Mouse (Mus musculus) thymus, postnatal 36 days (tissue): ENCODE data around the gene BC051019.

Source experiments
- DNase-seq, 2 experiments: peaks; one replicate each; pipeline ENCODE4 v3.0.0; 2022; ENCODE audit warnings: mixed read lengths in 2 of 2

The BC051019 gene

DNA sequence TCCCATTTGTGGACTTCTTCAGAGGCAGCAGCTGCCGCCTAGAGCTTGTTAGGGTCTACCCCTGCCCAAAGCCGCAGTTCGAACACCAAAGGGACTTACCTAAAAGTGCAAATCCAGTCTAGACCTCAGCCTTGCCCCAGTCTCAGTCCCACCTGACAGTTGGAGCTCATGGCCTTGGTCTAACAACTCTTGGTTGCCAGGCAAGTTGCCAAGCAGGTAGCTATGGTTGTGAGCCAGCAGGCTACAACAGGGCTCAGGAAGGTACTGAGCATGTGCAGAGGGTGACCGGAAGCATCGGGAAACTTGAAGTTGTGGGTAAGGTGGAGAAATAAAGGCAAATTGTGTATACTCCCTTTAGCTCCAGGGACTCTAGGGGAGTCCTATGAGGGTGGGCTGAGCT lies at the start of gene BC051019:
Gene BC051019, minus strand, starts transcription at position 154 of the 400 bp plus-strand sequence.
- no peak for DNase-seq

DNA sequence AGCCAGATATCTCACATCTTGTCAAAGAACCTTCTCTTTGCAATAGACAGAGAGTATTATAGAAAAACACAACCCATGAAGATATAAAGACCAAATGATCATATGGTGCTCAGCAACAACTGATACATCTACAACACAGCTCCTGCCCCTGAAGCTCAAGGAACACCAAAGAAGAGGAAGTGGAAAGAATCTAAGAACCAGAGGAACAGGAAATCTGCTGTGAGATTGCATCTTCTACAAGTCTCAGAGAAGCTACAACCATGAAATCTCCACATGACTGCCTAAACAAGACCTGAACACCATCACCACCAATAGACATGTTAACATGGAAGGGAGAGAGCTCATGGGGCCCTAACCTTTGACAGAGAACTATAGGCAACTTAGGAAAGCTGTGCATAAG lies 48.6 kb upstream of the BC051019 start:
- no peak for DNase-seq

DNA sequence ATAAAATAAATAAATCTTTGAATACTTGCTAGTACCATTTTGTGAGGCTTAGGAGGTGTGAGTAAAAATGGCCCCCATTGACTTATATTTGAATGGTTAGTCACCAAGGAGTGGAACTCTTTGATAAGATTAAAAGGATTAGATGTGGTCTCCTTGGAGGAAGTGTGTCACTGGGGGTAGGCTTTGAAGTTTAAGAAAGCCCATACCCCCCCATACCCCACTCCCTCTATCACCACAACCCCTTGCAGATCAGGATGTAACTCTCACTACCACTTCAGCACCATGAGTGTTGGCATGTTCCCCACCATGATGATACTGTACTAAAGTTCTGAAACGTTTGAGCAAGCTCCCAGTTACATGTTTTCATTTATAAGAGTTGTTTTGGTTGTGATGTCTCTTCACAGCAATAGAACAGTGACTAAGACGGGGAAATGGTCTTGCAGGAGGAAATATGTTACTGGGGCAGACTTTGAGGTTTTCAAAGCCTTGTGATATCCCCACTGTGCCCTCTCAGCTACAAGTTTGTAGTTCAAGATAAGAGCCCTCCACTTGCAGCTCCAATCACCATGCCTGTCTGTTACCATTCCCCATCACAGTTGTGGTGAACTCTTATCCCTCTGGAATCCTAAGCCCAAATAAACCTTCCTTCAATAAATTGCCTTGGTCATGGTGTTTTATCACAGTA lies 45.2 kb upstream of the BC051019 start:
- DNase-seq: no peak

DNA sequence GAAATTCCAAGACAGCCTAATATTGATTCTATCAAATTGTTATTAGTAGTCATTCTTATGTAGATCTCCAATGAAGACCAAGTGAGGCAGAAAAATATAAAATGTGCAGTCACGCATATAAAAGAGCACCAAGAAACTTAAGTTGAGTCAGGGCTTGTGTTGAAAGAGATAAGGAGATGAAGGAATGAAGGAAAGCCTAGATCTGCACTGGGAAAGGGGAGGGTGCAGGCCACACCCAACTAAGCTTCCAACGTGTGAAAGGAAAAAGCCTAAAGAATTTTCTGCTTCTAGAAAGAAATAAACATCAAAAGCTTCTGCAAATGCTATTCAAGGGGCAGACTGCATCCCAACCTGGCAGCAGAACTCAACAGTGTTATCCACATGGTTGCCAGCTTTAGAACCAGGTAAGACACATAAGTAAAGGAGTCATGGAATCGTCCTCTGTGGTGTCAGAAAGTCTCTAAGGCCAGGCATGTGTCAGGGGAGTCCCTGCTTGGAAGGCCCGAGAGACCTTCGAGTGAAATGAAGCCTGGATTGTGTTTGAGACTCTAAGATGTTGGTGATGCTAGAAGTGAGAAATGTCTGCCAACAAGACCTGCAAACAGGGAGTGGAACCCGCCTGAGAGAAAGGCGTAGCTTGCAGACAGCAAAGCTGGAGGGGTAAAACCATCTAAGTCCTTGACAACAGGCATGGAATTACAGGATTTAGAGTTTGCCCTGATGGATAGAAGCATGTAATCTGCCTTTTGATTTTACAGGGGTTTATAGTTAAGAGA lies 44.1 kb upstream of the BC051019 start:
- DNase-seq: no peak

DNA sequence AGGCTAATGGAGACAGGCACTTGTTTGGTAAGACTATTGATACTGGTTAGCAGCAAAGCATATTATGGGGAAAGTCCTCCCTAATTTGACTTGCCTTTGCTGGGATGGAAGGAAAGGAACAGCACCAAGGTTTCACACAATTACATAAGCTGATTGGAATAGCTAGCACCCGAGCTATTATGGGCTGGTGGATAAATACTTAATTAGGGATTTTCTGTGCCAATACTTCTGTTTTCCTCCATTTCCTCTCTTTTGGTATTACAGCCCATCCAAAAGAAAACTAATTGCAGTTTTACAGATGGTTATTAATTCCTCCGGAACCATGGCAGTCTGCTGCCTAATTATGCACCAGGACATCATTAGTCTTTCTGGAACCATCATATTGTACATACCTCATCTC lies 40.4 kb upstream of the BC051019 start:
- no peak for DNase-seq

DNA sequence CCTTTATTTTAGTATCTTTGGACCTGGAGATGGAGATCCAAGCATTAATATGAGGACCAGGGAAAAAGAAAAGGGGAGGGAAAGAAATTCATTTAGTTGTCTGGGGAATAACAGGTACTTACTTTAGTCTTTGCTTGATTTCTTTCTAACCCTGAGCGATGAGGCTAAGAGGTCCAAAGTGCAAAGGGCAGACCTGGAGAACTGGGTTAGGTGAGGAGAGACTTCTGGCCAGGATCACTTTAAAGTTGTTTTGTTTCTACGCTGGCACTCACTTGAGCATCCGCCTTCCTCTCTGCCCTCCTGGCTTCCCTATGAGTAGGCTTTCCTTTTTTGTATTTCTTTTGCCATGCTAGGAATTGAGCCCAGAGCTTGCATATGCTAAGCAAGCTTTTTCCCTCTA lies 32.6 kb upstream of the BC051019 start:
- no peak for DNase-seq

DNA sequence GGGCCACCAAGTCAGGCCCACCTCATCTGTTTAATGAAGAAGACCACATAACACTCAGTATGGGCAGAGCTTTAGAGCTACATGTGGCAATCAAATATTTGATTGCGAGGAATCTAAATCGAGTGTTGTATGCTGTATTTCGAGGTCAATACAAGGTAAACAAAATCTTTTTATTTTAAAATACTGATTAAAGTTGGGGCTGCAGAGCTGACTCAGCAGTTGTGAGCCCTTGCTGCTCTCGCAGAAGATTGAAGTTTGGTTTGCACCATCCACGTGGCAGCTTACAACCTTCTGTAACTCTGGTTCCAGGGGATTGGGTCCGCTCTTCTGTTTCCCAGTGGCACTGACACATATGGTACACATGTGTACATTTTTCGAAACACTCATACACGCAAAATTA lies 30.4 kb upstream of the BC051019 start:
- DNase-seq: no peak

DNA sequence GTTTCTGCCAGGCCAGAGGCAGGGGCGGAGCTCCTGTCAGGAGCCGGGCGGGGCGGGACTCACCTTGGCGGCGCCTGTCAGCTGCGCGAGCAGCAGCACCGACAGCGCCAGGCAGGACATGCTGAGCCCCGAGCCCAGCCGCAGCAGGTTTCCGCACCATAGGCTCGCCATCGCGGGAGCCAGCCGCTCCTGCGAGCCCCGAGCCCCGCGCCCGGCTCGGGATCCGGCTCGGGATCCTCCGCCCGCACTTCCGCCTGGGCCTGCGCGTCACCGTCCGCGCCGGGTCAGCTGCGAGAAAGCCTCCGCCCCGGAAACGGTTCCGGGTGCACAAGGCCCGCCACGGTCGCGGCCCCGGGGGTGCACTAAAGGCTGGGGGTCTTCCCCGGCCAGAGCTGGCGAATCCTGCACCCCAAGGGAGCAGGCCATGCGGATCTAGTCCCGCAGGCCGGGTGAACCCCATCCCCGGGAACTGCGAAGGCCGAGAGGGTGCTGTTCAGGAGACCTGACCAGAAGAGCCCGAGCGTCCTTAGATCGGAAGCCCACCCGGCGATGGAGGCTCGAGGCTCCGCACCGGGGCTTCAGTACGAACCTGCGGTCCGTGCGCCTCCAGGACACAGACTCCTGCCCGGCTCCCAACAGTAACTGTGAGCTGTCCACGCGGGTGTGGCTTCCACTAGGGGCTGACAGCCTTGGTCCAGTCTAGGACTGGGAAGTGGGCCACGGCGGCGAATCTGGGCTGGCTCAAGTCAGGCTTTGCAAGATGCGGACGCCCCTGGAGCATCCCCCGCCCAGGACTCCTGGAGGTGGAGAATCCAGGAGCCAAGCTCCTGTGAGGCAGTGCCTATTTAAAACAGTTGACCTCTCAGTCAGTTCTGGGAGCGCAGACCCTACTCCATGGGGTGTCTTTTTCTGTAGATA lies 28.6 kb upstream of the BC051019 start, which contains the start of gene Tmem9b:
Gene Tmem9b, minus strand, starts transcription at position 868 of the 918 bp plus-strand sequence.
- peak; percentile 81 to 85 for DNase-seq

DNA sequence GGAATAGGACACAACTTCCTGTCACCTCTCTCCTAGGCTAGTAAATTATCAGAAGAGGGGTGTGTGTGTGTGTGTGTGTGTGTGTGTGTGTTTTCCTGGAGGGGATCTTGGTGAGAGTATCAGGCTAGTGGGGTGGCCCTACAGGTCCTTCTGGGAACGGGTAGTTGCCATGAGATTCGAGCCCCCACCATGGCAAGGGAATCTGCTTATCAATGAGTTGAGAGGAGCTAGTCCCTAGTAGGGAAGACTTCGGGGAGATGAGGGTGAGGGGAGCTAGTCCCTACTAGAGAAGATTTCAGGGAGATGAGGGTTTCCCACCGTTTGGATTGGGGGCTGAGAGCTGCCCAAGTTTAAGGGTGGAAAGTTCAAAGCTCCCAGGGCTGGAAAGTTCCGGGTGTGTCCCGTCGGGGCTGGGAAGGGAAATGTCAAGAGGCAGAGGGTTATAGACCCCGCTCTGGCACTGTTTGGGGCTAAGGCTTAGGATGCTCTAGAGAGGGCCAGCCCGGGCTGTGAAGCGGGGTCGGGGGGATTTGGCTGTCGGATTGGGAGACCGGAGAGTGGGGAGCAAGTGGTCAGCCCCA lies 27.9 kb upstream of the BC051019 start:
- peak in 1 of 2 experiments; percentile 11 for DNase-seq

DNA sequence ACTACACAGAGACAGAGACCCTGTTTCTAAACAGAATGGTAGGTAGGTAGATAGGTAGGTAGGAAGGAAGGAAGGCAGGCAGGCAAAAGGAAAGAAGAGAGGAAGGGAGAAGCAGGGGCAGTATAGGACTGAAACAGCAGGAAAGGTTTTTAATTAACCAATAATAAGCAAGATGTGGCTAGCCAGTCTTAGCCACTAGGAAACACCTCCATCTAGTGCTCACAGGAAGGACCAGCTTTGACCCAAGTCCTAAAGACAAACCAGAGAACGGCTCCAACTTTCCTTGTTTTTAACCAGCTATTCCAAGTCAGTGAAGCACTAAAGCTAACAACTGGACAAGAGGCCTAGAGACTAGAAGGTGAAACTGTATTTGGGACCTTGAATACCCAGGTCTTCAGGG lies 24.1 kb upstream of the BC051019 start:
- DNase-seq: no peak

DNA sequence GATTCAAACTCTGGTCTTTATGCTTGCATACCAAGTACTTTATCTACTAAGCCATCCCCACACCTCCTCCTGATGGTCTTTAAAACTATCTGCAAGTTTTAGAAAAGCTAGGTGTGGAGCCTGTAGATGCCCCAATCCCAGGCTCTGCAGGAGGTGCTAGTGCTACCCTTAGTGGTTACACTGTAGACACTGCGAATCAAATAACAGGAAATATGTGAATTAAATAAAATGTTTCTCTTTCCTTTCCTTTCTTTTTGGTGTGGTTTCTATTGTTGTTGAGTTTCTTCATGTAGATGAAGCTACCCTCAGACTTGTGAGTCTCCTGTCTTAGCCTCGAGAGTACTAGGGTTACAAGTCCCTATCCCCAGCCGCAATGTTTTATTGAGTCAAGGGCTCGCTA lies 18.1 kb upstream of the BC051019 start:
- no peak for DNase-seq

DNA sequence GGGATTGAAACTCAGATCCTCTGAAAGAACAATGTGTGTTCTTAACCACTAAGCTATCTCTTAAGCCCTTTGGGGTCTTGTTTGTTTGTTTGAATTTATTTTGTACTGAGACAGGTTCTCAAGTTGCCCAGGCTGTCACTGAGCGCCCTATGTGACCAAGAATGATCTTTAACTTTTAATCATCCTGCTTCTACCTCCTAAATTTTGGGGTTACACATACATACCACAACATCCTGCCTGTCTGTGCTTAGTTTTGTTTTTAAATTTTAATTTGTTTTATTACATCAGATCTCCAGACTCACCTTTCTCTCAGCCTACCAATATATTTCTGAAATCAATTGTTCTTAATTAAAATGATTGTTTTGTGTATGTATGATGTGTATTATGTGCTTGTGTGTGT lies 17.4 kb upstream of the BC051019 start:
- DNase-seq: no peak

DNA sequence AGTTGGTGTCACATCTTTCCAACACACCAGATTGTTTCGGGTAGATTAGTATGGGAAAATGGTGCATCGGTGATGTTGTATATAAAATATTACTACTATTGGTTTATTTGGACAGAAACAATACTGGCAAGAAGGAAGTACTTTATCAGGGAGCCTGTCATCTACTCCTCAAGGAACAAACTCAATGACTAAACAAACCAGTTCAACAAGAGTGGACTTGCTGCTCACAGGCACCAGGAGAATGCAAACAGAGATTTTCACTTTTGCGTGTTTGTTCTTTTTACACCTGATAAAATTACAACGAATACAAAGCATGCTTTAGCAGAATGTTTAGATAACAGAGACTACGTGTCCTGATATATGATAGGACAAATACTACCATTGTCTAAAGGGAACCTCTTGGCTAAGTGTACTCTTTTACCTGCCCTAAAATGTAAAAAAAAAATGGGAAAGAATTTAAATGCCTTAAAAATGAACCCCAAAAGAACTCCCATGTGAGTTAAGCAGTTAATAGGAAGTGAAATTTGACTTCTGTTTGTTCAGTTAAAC lies 16.2 kb upstream of the BC051019 start:
- no peak for DNase-seq

DNA sequence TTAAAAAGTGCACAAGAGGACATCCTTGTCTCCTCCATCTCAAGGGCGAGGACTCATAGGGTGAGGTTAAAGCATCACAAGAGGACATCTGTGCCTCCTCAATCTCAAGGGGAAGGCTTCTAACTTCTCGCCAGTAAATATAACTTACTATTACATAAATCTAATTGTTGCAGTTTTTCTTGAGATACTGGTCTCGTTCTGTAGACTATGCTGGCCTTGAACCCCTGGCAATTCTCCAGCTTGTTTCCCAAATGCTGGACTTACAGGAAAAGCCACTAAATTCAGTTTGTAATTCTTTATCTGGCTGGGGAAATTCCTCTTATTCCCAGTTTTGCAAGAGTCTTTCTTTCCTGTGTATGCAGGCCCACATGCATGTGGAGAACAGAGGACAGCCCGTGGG lies 11.2 kb upstream of the BC051019 start:
- DNase-seq: no peak

DNA sequence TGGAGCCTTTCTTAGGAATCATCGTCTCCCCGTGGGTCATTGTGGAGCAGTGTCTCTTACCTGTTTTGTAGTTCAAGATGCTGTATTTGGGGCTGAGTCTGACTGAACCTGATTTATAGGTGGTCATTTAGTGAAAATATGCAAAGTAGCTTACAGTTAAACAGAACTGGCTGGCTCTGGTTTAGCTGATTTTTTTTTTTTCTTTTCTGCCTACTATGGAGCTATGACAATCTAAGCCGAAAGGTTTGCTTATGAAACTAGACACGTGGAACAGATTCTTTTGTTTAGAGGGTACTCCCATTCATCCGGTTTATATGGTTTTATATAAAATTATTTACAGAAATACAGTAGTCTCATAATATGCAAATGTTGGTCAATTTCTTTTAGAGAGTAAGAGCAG lies 8.0 kb upstream of the BC051019 start, which contains the start of gene Ascl3:
Gene Ascl3, minus strand, starts transcription at position 101 of the 400 bp plus-strand sequence.
- DNase-seq: no peak

DNA sequence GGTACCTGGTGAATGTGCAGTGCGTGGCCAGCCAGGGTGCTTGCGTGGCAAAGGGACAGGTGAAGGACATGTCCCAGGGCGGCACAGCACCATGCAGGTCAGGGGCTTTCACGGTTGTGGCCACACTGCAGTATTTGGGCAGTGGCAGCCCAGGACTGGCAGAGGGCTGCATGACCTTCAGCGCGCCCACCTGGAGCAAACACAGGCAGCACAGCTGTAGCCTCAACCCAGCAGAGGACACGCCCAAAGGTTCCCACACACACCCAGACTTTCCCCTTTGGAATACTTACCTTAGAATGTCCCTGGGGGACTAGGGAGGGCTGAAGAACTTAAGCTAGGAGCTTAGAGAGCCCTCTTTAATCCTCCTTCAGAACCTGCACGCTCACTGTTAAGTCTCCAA lies 536 bp downstream of the BC051019 start:
- DNase-seq: no peak

DNA sequence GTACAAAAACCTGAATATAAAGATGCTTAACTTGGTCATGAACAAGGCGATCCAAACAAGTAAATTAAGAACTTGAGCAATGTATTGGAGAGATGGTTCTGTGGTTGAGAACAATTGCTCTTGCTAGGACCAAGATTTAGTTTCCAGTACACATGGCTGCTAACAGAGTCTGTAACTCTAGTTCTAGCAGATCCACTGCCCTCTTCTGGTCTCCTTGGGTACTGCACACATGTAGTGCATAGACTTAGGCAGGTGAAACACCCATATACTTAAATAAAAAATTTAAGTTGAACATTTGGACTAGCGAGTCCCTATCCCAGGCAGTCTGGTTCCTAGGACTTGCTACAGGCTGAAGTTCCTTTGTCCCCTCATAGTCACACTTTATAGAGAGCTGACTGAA lies 1.0 kb downstream of the BC051019 start:
- DNase-seq: no peak

DNA sequence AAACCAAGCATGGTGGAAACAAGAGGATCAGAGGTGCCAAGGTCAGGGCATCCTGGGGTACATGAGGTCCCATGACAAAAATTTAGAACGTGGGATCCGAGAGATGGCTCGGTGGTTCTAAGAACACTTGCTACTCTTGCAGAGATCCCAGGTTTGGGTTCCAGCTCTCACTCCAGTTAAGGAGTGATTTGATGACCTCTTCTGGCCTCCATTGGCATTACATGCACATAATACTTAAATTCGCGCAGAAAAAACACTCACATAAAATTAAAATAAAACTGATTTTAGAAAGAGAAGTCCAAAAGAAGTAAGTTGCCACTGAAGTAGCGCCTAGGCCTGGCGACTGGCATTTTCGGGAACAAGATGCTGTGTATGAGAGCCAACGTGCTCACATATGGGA lies 4.4 kb downstream of the BC051019 start:
- DNase-seq: no peak

DNA sequence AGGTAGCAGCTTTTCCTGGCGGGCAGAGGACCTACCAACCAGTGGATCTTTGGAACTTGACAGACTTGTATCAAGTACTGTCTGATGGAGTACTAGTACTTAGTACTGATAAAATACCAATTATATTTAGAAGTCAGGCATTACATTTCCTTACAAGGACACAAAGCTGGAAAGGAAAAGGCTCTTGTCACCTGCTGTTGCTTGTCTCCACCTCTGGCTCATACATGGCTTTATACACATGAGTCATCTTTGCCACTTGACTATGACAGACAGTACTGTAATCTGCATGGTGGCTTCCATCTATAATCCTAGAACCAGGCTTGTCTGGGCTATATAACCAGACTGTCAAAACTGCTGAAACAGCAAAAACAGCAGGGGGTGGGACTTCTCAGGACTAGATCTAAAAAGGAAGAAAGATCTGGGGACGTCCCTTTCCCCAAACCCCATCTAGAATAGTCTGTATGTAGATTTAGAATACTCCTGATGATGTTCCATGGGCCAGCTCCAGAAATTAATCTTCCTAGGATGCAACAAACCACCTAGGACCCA lies 10.1 kb downstream of the BC051019 start:
- no peak for DNase-seq

DNA sequence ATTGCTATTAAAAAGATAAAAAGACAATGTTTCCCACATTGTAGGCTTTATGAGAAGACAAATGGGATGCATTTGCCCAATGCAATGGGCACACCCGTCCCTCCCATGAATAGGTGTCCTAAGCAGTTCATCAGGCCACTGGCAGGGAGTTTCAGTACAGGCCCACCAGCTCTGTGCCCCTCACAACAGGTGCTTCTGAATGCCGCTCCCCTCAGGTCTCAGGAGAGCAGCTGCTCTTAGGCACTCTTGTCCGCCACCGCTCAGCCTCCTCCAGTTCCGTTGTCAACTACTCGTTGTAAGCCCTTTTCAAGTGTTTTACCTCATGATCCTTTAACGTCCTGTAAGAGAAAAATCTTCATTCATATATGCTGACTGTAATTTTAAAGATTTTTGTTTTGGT lies 11.5 kb downstream of the BC051019 start:
- no peak for DNase-seq

DNA sequence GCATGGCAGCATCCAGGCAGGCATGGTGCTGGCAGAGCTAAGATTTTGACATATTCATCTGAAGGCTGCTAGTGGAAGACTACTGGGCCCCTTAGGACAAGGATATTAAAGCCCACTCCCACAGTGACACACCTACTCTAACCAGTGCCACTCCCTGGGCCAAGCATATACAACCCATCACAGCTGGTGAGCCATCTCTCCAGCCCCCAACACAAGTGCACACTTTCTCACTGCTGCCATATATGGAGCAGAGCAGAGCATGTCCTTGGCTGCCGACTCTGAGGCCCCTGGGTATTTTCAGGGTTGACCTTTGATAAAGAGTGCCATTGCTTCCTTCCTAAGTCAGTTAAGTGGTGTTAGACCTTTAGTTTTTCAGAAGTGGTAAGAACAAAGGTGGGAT lies 13.6 kb downstream of the BC051019 start:
- DNase-seq: no peak

DNA sequence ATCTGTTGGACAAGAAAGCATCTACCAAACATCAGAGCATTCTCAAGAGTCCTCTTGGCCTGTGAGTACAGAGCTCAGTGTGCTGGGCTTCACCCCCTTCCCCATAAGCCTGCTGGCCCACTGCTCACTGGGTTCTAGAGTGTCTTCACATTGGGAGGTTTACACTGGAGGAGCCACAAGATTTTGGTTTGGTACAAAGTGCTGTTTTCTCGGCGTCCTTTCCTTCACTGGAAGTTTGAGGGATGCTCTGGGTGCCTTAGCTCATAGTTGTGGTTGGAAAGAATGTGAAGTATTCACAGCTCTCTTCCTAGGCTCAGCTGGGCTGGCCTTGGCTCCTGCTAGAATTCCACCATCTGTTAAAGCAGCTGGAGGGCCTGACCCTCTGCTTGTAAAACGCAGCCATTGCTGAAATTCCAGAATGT lies 14.7 kb downstream of the BC051019 start:
- DNase-seq: no peak
